Mouse (Mus musculus) induced T-regulatory cell, adult 2 months (primary cell): Measurements from ENCODE around the gene Cela1.
A peak's percentile ranks its signal among the peaks of the same experiment; 100 is the strongest.

Source experiments
- DNase-seq: peaks from one replicate; pipeline ENCODE4 v3.0.0-alpha.2; 2012; ENCODE audit warnings: low read depth

Cela1 gene

DNA sequence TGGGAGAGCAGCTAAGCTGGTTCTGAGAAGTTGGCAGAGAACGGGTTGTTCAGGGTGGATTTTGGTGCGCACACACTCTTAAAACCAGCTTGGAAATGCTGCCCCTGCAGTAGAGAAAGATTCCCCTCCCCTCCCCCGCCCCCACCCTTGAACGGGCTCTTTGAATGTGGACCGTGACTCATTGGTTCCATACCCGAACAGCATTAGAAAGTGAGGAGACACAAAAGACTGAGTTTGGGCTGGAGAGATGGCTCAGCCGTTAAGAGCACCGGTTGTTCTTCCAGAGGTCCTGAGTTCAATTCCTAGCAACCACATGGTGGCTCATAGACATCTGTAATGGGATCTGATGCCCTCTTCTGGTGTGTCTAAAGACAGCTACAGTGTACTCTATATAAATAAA, 17.7 kb downstream of the Cela1 start:
- peak; percentile 89 for DNase-seq

DNA sequence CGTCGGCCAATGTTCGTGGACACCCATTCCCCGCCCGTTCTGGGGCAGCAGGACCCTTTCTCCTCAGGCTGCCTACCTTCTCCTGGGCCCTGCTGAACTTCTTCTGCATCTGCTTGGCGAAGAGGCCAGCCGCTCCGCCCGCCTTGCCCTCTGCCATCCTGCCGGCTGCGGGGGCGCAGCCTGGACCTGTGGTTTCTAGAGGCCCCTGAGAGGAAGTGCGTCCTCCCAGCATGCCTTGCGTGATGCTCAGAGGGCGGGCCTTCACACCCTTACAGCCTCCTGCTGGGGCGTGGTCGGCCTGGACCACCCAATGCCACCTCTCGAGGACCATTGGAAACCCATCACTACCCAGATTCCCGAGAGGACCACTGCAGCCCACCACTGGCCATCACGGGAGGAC, 18.4 kb downstream of the Cela1 start, which contains the start of gene Bin2:
Bin2 (minus strand) TSS at position 217 of the 400 bp plus-strand sequence.
- peak; percentile 94 for DNase-seq

DNA sequence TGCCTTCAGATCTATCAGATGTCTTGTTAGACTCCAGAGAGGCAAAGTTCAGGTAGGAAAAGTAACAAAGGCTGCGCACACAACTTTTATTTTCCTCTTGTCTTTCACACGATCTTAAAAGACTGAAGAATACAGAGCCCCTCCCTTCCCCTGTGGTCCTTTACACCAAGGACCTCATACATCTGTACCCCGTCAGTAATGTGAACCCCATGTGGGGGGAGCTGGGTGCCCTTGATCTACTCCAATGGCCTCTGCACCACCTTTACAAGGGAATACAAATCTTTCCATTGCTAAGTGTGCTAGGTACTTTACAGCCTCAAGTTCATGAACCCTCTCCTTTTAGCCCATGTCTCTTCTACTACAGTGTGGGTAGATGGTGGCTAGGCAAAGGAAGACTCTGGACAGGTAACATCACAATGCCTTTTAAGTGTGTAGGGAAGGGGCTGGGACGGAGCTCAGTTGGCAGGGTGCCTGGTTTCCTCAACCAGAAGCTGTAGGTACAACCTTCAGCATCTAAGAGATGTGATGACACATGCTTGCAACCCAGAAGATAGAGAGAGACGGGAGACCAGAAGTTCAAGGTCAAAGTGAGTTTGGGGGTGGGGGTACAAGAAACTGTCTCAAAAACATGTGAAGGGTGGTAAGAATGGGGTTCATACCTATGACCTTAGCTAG, 19.7 kb downstream of the Cela1 start:
- peak; percentile 89 for DNase-seq

DNA sequence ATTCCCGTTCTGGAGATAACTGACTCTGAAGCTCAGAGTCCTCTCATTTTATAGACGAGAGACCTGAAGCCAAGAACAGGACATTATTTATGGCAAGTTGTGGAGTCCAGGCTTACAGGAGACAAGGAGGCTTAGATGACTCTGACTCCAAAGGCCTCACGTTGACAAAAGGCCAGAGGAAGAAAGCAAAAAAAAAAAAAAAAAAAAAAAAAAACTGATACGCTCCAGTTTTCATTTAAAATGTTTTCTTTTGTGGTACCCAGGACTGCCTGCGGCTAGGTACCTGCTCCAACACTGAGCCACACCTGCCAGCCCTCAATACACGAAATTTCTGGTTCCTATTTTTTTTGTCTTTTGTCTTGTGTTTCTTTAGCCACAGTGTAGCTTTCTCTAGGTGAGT, 20.3 kb downstream of the Cela1 start:
- DNase-seq, result no peak

DNA sequence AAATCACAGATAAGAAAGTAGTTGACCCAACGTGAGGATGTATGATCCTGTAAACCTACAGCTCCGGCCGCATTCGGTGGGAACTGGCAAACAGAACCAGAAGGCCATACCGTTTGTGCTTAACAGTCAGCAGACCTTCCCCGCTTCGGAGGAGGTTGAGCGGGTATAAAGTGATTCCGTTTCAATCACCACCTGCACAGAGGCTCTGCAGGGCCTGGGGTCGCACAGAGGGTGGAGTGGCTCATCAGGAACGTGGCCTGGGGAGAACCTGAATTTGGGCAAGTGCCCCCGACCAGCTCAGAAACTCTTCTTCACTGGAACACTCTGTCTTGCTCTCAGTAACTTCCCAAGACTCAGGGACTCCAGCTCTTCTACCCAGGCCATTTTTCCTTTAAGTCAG, 20.9 kb downstream of the Cela1 start:
- peak; percentile 54 for DNase-seq

GRCm38 (mm10) chr15:100666219-100666696, 21.5 kb downstream of the Cela1 start:
- peak; percentile 72 for DNase-seq

- peak; percentile 81 for DNase-seq
Observed at GRCm38 (mm10) chr15:100665411-100666218, 22.1 kb downstream of the Cela1 start.

GRCm38 (mm10) chr15:100664813-100665274, 22.9 kb downstream of the Cela1 start:
- DNase-seq, result peak; percentile 91

DNA sequence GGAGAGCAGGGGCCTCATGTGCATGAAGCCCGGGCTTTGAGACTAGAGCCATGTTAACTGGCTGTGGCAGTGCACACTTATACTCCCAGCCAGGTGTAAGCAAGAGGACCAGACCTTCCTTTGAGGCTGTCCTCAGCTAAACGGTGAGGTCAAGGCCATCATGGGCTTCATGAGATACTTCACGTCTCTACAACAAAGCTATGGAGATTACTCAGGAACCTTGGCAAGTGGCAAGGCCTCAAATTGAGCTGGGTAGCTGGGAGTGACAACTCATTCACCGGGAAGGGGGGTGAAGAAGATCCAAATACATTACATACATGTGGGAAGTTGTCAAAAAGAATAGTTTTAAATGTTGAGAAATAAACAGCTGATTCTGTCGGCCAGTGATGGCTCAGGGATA, 26.9 kb downstream of the Cela1 start:
- DNase-seq, result no peak

DNA sequence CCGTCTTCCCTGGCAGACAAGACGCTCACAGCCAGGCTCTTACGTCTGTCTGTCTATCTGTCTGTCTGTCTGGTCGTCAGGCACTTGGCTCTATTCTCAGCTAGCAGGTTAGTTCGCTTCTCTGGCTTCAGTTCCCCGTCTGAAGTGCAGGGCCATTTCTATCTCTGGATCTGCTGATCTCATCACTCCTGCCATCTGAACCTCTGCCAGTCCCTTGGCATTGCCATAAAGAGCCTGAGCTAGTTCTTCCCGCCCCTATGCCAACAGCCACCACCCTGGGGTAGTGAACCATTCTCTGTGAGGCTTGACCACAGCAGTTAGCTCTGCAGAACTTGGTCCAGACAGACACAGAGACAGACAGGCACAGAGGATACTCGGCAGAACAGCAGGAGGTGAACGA, 27.4 kb downstream of the Cela1 start:
- DNase-seq, result no peak

DNA sequence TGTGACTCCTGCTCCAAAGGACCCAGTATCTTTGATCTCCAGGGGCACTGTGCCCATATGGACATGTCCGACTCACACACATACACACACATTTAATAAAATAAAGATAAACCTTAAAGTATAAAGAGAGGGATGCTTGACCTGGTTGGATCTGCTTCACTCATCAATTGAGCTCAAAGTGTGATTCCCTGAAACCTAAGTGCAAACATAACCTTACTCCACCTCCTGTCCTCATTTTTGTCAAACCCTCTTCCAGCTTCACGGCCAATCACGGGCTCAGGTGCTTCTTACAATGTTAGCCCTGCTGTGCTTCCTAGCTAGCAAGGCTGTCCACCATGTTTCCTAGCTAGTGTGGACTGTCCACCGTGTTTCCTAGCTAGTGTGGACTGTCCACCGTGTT, 32.5 kb downstream of the Cela1 start:
- DNase-seq, result no peak

DNA sequence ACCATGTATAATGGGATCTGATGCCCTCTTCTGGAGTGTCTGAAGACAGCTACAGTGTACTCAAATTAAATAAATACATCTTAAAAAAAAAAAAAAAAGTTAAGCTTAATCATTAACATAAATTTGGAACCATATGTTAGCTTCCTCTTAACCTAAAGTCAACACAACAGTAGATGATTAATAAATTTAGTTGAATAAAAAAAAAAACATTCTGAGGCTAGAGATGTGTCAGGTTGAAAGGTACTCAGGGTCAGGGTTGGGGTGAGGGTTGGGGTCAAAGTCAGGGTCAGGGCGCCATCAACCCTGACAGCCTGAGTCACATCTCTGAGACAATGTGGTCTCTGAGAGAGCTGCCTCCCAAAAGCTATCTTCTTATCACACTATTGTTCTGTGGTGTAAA, 33.5 kb downstream of the Cela1 start:
- DNase-seq, result no peak

DNA sequence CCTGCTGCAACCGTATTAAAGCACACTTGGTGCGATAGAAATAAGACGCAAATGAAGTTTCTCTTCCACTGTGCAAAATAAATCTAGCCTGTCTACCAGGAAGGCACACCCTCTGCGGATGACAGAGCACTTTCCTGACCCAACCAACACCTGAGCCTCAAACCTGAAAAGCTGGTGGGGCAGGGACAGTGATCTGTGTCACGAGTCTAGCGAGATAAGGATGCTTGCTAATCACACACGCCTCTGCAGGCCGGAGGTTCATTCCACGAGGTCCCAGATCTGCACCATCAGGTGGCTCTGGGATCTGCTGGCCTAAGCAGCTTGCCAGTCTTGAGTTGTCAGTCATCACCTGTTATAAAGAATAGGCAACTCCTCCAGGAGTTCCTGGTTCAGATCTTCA, 36.1 kb downstream of the Cela1 start:
- no peak for DNase-seq

DNA sequence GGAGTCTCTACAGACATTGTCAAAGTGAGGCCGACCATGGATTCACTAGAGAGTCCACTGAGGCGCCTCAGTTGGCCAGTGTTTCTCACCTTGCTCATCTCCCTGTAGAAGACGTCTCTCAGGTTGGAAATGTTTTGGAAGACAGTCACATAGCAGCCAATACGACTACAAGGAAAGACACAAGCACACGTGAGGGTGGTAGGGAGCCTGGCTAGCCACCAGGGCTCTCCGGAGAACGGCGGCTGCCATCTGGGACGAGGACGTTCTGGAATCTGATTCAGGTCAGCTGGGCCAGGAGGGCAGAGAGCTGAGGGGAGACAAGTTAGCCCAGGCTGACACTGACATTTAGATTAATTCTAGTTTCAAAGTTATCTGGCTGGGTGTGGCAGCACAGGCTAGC, 37.6 kb downstream of the Cela1 start:
- no peak for DNase-seq

GRCm38 (mm10) chr15:100646161-100646560, 41.6 kb downstream of the Cela1 start:
- no peak for DNase-seq

DNA sequence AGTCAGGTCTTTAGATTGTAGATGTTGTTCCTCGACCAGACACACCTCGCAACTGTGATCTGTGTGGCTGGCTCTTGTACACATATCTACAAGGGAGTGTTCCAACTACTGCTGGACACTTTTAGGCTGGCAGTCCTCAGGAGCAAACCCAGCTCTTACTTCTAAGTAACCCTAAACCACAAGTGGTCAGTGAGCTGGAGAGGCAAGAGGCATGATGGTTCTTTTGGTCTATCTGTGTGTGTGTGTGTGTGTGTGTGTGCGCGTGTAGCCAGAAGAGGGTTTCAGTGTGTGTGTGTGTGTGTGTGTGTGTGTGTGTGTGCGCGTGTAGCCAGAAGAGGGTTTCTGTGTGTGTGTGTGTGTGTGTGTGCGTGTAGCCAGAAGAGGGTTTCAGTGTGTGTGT, 45.3 kb downstream of the Cela1 start:
- no peak for DNase-seq

DNA sequence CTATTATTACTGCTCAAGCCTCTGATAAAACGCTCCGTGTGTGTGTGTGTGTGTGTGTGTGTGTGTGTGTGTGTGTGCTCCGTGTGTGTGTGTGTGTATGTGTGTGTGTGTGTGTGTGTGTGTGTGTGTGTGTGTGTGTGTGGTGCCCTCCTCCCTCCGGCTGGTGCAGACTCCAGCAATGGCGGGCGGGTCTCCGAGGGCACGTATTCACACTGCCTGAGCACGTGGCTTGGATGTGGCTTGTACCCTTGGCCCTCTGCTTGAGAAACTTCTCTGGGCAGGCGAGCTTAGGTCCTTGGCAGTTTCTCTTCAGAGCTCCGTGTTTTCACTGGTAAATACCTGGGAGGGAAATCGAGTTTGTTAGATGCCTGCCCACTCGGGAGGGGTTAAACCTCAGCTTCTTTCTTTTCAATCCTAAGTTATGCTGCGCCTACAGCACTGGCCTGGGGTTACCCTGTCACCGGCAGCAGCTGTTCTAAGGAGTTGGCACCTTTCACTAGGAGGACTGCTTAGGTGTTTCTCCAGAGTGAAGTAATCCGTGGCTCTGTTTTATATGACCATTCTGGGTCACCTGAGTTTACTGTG, 46.4 kb downstream of the Cela1 start:
- DNase-seq, result no peak

GRCm38 (mm10) chr15:100639972-100640750, 47.6 kb downstream of the Cela1 start:
- DNase-seq, result no peak

- DNase-seq, result peak; percentile 73
Observed at GRCm38 (mm10) chr15:100637661-100638060, 50.1 kb downstream of the Cela1 start.

GRCm38 (mm10) chr15:100636700-100637501, 50.8 kb downstream of the Cela1 start, which contains the start of gene Smagp:
Gene Smagp, minus strand, starts transcription at chr15:100636940.
- DNase-seq, result peak; percentile 66
